In genomic region chr13:23445561-23446320, GRCm38 (mm10) we compare ENCODE assay signal across 7 mouse cellular contexts. TPM values are rescaled to one million over a fixed set of nuclear protein-coding genes. Genes with fewer than 3 reads are reported as not detected.
A peak's percentile ranks its signal among the peaks of the same experiment; 100 is the strongest.
DNase-seq lines count a peak whose midpoint lies in the region; ATAC-seq and TF ChIP-seq lines count a peak whose summit lies in the region.

No protein-coding gene starts in this region.

- no peaks in the 10 kb centered on the region for H3K79me2 ChIP-seq in heart, adult 2 months (replicated peaks; ENCODE audit: control insufficient read depth, insufficient read depth, low read length)

- TF ChIP-seq EP300 in heart, adult 2 months (IDR thresholded peaks at IDR 0.05; ENCODE audit: insufficient read depth, low read depth, low read length) = peak; percentile 59; the same call in 1 of the 2 replicates

- peak overlapping the region; percentile 99 for H3K27ac ChIP-seq in embryonic facial prominence, embryonic 13.5 days
- peak overlapping the region; percentile 90 for H3K27ac ChIP-seq in heart, adult 2 months
- H3K27ac ChIP-seq in limb, embryonic 13.5 days = peak overlapping the region; percentile 99
- peak overlapping the region; percentile 95 for H3K27ac ChIP-seq in midbrain, embryonic 15.5 days

- no peak for TF ChIP-seq CTCF in heart, adult 2 months (IDR thresholded peaks at IDR 0.05)

- DNase-seq in adrenal gland, postnatal 10 days = peak; percentile 94
- DNase-seq in heart, adult 2 months = peak; percentile 89 to 93
- DNase-seq in kidney, adult 8-10 months = peak; percentile 86 to 95
- DNase-seq in spleen, adult 18-20 months = peak; percentile 77 to 91

- no peaks in the 10 kb centered on the region for H3K36me3 ChIP-seq in embryonic facial prominence, embryonic 13.5 days
- no peaks in the 10 kb centered on the region; the same call in 1 of the 2 replicates for H3K36me3 ChIP-seq in heart, adult 2 months (ENCODE audit: control insufficient read depth, insufficient read depth, low read length)
- H3K36me3 ChIP-seq in limb, embryonic 13.5 days = no peaks in the 10 kb centered on the region
- no peaks in the 10 kb centered on the region for H3K36me3 ChIP-seq in midbrain, embryonic 15.5 days (replicated peaks)

- peak; percentile 89 for ATAC-seq in embryonic facial prominence, embryonic 13.5 days (ENCODE audit: insufficient number of reproducible peaks, insufficient read depth, low FRiP score, low TSS enrichment, low read depth)
- peak; percentile 91 for ATAC-seq in limb, embryonic 13.5 days (ENCODE audit: low FRiP score, low read depth)
- peak; percentile 92 for ATAC-seq in midbrain, embryonic 15.5 days (replicated peaks)

- H3K4me2 ChIP-seq in embryonic facial prominence, embryonic 13.5 days = peak overlapping the region; percentile 68
- H3K4me2 ChIP-seq in limb, embryonic 13.5 days (replicated peaks) = peak overlapping the region; percentile 70
- H3K4me2 ChIP-seq in midbrain, embryonic 15.5 days = peak overlapping the region; percentile 63

- intact Hi-C loops in heart, adult 2 months (cut with DNase I) = loop anchor here (10.0 kb wide), 1 partner anchor 1591 kb away; no protein-coding TSS in a partner anchor

- H3K9me3 ChIP-seq in embryonic facial prominence, embryonic 13.5 days = no peaks in the 10 kb centered on the region
- H3K9me3 ChIP-seq in limb, embryonic 13.5 days = no peaks in the 10 kb centered on the region
- no peaks in the 10 kb centered on the region for H3K9me3 ChIP-seq in midbrain, embryonic 15.5 days

- no peaks in the 10 kb centered on the region for H3K27me3 ChIP-seq in embryonic facial prominence, embryonic 13.5 days
- H3K27me3 ChIP-seq in heart, adult 2 months (ENCODE audit: control insufficient read depth, insufficient read depth, low read length) = no peaks in the 10 kb centered on the region
- H3K27me3 ChIP-seq in limb, embryonic 13.5 days = no peaks in the 10 kb centered on the region
- no peaks in the 10 kb centered on the region for H3K27me3 ChIP-seq in midbrain, embryonic 15.5 days (replicated peaks)

- TF ChIP-seq POLR2A in heart, adult 2 months (IDR thresholded peaks at IDR 0.05; ENCODE audit: insufficient read depth, low read depth, low read length) = peak; percentile 60; the same call in 1 of the 2 replicates

- under 1% methylated on average over 55 of the region's 55 CpGs for WGBS in embryonic facial prominence, embryonic 13.5 days
- under 1% methylated on average over 55 of the region's 55 CpGs for whole genome bisulfite sequencing in heart, adult 2 months
- WGBS in limb, embryonic 13.5 days = under 1% methylated on average over 55 of the region's 55 CpGs
- under 1% methylated on average over 55 of the region's 55 CpGs for WGBS in midbrain, embryonic 15.5 days

- H3K4me1 ChIP-seq in embryonic facial prominence, embryonic 13.5 days = peaks cover 14% of the 10 kb centered on the region
- H3K4me1 ChIP-seq in heart, adult 2 months (ENCODE audit: control insufficient read depth, insufficient read depth, low read length) = no peaks in the 10 kb centered on the region; the same call in 1 of the 2 replicates
- H3K4me1 ChIP-seq in limb, embryonic 13.5 days = peaks cover 9% of the 10 kb centered on the region; the same call in 1 of the 2 replicates
- H3K4me1 ChIP-seq in midbrain, embryonic 15.5 days = peaks cover 18% of the 10 kb centered on the region

- H3K4me3 ChIP-seq in embryonic facial prominence, embryonic 13.5 days = peak overlapping the region; percentile 64
- peak overlapping the region; percentile 90 for H3K4me3 ChIP-seq in heart, adult 2 months
- H3K4me3 ChIP-seq in limb, embryonic 13.5 days = peak overlapping the region; percentile 70
- H3K4me3 ChIP-seq in midbrain, embryonic 15.5 days = peak overlapping the region; percentile 57

- peak overlapping the region; percentile 86 for H3K9ac ChIP-seq in embryonic facial prominence, embryonic 13.5 days
- H3K9ac ChIP-seq in heart, adult 2 months (ENCODE audit: low read depth, low read length) = peak overlapping the region; percentile 93
- peak overlapping the region; percentile 83 for H3K9ac ChIP-seq in limb, embryonic 13.5 days
- peak overlapping the region; percentile 79 for H3K9ac ChIP-seq in midbrain, embryonic 15.5 days

RNA-seq across cellular contexts. Expression of gene Btn1a1, which starts 20.0 kb away (rescaled TPM):
- total RNA-seq in adrenal gland, postnatal 10 days (2021) = under 1 TPM in 1 of 2 experiments, not detected in 1; 0.55 TPM
- polyA plus RNA-seq in embryonic facial prominence, embryonic 13.5 days (2015; fragmentation: Nextera tagmentation; extraction: Ambion mirVana) = not detected in 2 replicates
- total RNA-seq in heart, adult 2 months (2021) = not detected
- 0.20 TPM in 1 of 2 replicates, not detected in the other for polyA plus RNA-seq in heart, adult 2 months (2012; rRNA removed)
- 0.19 and 0.45 TPM in 2 replicates for polyA plus RNA-seq in limb, embryonic 13.5 days (2015; fragmentation: Nextera tagmentation; extraction: Ambion mirVana)
- polyA plus RNA-seq in midbrain, embryonic 15.5 days (2015; fragmentation: Nextera tagmentation; extraction: Ambion mirVana) = 0.09 and 0.25 TPM in 2 replicates

RNA-seq across cellular contexts. Expression of gene Abt1, which starts 22.1 kb away (rescaled TPM):
- 1 to 10 TPM; 6.1 to 7.1 TPM for total RNA-seq in adrenal gland, postnatal 10 days (2021)
- polyA plus RNA-seq in embryonic facial prominence, embryonic 13.5 days (2015; fragmentation: Nextera tagmentation; extraction: Ambion mirVana) = 13.1 and 14.6 TPM in 2 replicates
- total RNA-seq in heart, adult 2 months (2021) = 1 to 10 TPM; 3.9 to 5.1 TPM
- 2.4 and 3.1 TPM in 2 replicates for polyA plus RNA-seq in heart, adult 2 months (2012; rRNA removed)
- polyA plus RNA-seq in limb, embryonic 13.5 days (2015; fragmentation: Nextera tagmentation; extraction: Ambion mirVana) = 13.4 and 14.8 TPM in 2 replicates
- 9.8 and 9.9 TPM in 2 replicates for polyA plus RNA-seq in midbrain, embryonic 15.5 days (2015; fragmentation: Nextera tagmentation; extraction: Ambion mirVana)

RNA-seq across cellular contexts. Expression of gene Btn2a2, which starts 42.9 kb away (rescaled TPM):
- total RNA-seq in adrenal gland, postnatal 10 days (2021) = not detected
- polyA plus RNA-seq in embryonic facial prominence, embryonic 13.5 days (2015; fragmentation: Nextera tagmentation; extraction: Ambion mirVana) = 1.5 and 1.7 TPM in 2 replicates
- total RNA-seq in heart, adult 2 months (2021) = not detected
- polyA plus RNA-seq in heart, adult 2 months (2012; rRNA removed) = not detected in 2 replicates
- 1.4 and 1.5 TPM in 2 replicates for polyA plus RNA-seq in limb, embryonic 13.5 days (2015; fragmentation: Nextera tagmentation; extraction: Ambion mirVana)
- polyA plus RNA-seq in midbrain, embryonic 15.5 days (2015; fragmentation: Nextera tagmentation; extraction: Ambion mirVana) = not detected in 2 replicates

Comparison
In these comparisons a context has a peak if more than half of its experiments do, and no peak if none do; other contexts are left out.
1. Peak in every context shown above with its lines: DNase-seq, ATAC-seq, H3K4me3 ChIP-seq and H3K27ac ChIP-seq.